Comparison of ENCODE assay signal across 18 mouse cellular contexts in the genomic region with DNA sequence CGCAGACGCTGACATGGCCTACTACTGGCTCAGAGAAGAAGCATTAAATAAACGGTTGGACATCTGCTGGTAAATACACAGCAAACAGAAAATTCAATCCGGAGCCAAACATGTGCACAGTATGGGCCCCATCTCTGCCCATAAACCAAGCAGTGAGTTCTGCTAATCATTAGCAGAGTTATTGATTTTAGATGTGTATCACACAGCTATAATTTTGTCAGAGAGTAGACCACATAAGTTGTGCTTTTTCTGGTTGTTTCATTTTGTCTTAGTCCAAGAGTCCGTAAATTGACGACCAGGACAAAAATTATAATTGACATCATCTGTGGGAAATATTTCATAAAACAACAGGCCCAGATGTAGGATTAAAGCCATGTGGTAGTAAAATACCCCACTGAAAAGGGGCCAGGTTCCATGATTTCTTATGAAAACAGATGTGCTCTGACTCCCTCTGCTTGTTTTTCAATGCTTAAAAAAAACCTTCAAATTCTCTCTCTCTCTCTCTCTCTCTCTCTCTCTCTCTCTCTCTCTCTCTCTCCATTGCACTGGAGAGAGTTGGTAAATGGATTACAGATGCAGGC.
DNase-seq lines count a peak whose midpoint lies in the region; ATAC-seq and TF ChIP-seq lines count a peak whose summit lies in the region.
"Had no signal": no experiment of that assay in that cellular context is flagged by ENCODE, and none has a peak within 500 bp of the region (broad histone marks: within the 10 kb centered on the region; RNA-seq: fewer than 3 reads in every experiment).

No protein-coding gene starts in this region.

- no peak overlapping the region for H3K4me2 ChIP-seq in embryonic facial prominence, embryonic 15.5 days (replicated peaks)
- 0 out of 2 replicates have a peak overlapping the region, but pooled peaks have one; percentile 0 for H3K4me2 ChIP-seq in limb, embryonic 13.5 days (replicated peaks)
- no peak overlapping the region for H3K4me2 ChIP-seq in liver, embryonic 11.5 days
- H3K4me2 ChIP-seq: forebrain, embryonic 13.5 days; heart, embryonic 13.5 days; lung, embryonic 14.5 days; midbrain, embryonic 13.5 days had no signal

- TF ChIP-seq POLR2A in brain, embryonic 14.5 days (IDR thresholded peaks at IDR 0.05; ENCODE audit: borderline replicate concordance, extremely low read depth, insufficient read depth, insufficient read length, poor library complexity, severe bottlenecking): no peak

- ATAC-seq in embryonic facial prominence, embryonic 15.5 days (ENCODE audit: insufficient number of reproducible peaks, low FRiP score, low TSS enrichment, low read depth): peak; percentile 89
- peak; percentile 92 for ATAC-seq in limb, embryonic 13.5 days (ENCODE audit: low FRiP score, low read depth)
- ATAC-seq in liver, embryonic 11.5 days (replicated peaks; ENCODE audit: low FRiP score): no peak
- ATAC-seq: forebrain, embryonic 13.5 days; midbrain, embryonic 13.5 days had no signal

- H3K27ac ChIP-seq in embryonic facial prominence, embryonic 15.5 days (replicated peaks): no peak overlapping the region
- peak overlapping the region; percentile 44; the same call in 1 of the 2 replicates for H3K27ac ChIP-seq in limb, embryonic 13.5 days
- H3K27ac ChIP-seq in liver, embryonic 11.5 days (ENCODE audit: low read depth, low read length): no peak overlapping the region
- H3K27ac ChIP-seq: forebrain, embryonic 13.5 days; heart, embryonic 13.5 days; kidney, postnatal 0 days; layer of hippocampus, adult 2 months; left cerebral cortex, adult 2 months; midbrain, embryonic 13.5 days had no signal

- no peaks in the 10 kb centered on the region for H3K27me3 ChIP-seq in embryonic facial prominence, embryonic 15.5 days
- H3K27me3 ChIP-seq in limb, embryonic 13.5 days: no peaks in the 10 kb centered on the region
- no peaks in the 10 kb centered on the region for H3K27me3 ChIP-seq in liver, embryonic 11.5 days (replicated peaks; ENCODE audit: control insufficient read depth, insufficient read depth, low read length)
- H3K27me3 ChIP-seq: forebrain, embryonic 13.5 days; heart, embryonic 13.5 days; midbrain, embryonic 13.5 days had no signal

- 33% methylated on average over 6 of the region's 6 CpGs for WGBS in embryonic facial prominence, embryonic 15.5 days
- 21% methylated on average over 6 of the region's 6 CpGs for WGBS in limb, embryonic 13.5 days
- 77% methylated on average over 6 of the region's 6 CpGs for WGBS in liver, embryonic 11.5 days

- H3K9ac ChIP-seq in embryonic facial prominence, embryonic 15.5 days: no peak overlapping the region
- H3K9ac ChIP-seq in limb, embryonic 13.5 days: no peak overlapping the region
- no peak overlapping the region for H3K9ac ChIP-seq in liver, embryonic 11.5 days (ENCODE audit: low read depth, low read length)
- H3K9ac ChIP-seq: forebrain, embryonic 13.5 days; heart, embryonic 13.5 days; lung, embryonic 14.5 days; midbrain, embryonic 13.5 days had no signal

- no peak overlapping the region for H3K4me3 ChIP-seq in embryonic facial prominence, embryonic 15.5 days (replicated peaks)
- H3K4me3 ChIP-seq in limb, embryonic 13.5 days: no peak overlapping the region
- H3K4me3 ChIP-seq in liver, embryonic 11.5 days (ENCODE audit: low read depth, low read length): no peak overlapping the region
- H3K4me3 ChIP-seq: forebrain, embryonic 13.5 days; heart, embryonic 13.5 days; layer of hippocampus, adult 2 months; left cerebral cortex, adult 2 months; midbrain, embryonic 13.5 days had no signal

- H3K36me3 ChIP-seq in embryonic facial prominence, embryonic 15.5 days: no peaks in the 10 kb centered on the region
- no peaks in the 10 kb centered on the region for H3K36me3 ChIP-seq in limb, embryonic 13.5 days
- H3K36me3 ChIP-seq in liver, embryonic 11.5 days (ENCODE audit: control insufficient read depth, insufficient read depth, low read length): no peaks in the 10 kb centered on the region
- H3K36me3 ChIP-seq: heart, embryonic 13.5 days; midbrain, embryonic 13.5 days had no signal

- peaks cover 10% of the 10 kb centered on the region for H3K4me1 ChIP-seq in embryonic facial prominence, embryonic 15.5 days
- peaks cover 27% of the 10 kb centered on the region for H3K4me1 ChIP-seq in limb, embryonic 13.5 days
- no peaks in the 10 kb centered on the region for H3K4me1 ChIP-seq in liver, embryonic 11.5 days (replicated peaks; ENCODE audit: control insufficient read depth, insufficient read depth, low read length)
- H3K4me1 ChIP-seq: forebrain, embryonic 13.5 days; heart, embryonic 13.5 days; midbrain, embryonic 13.5 days had no signal

- no peaks in the 10 kb centered on the region for H3K9me3 ChIP-seq in embryonic facial prominence, embryonic 15.5 days (replicated peaks)
- no peaks in the 10 kb centered on the region for H3K9me3 ChIP-seq in limb, embryonic 13.5 days
- no peaks in the 10 kb centered on the region for H3K9me3 ChIP-seq in liver, embryonic 11.5 days (ENCODE audit: control insufficient read depth, low read length)
- H3K9me3 ChIP-seq: forebrain, embryonic 13.5 days; heart, embryonic 13.5 days; midbrain, embryonic 13.5 days had no signal

- peak; percentile 37 for DNase-seq in embryo, embryonic 11 days
- DNase-seq in embryo, embryonic 9.5 days (ENCODE audit: extremely low spot score): no peak
- peak; percentile 5 for DNase-seq in brain, embryonic 14.5 days (ENCODE audit: low read depth)
- no peak for DNase-seq in ovary, postnatal 14 days (ENCODE audit: low spot score)
- DNase-seq in liver, embryonic 11.5 days (ENCODE audit: low spot score): no peak
- no peak for DNase-seq in lung, postnatal 10 days
- DNase-seq: cerebellum, adult 9-11 months; heart, postnatal 36 days; lung, embryonic 14.5 days; right cerebral cortex, adult 18-20 months had no signal

- TF ChIP-seq CTCF in brain, embryonic 14.5 days (IDR thresholded peaks at IDR 0.05; ENCODE audit: borderline replicate concordance, extremely low read depth, insufficient read depth, insufficient read length): no peak

Comparison
In these comparisons a context has a peak if more than half of its experiments do, and no peak if none do; other contexts are left out.
1. DNase-seq: peak in embryo, embryonic 11 days (single experiment) and brain, embryonic 14.5 days (single experiment); none in embryo, embryonic 9.5 days (single experiment), ovary, postnatal 14 days (single experiment), liver, embryonic 11.5 days (single experiment) and lung, postnatal 10 days (single experiment).